Mouse (Mus musculus): ENCODE measurements around the gene Wbp1l.

Wbp1l gene

GRCm38 (mm10) chr19:46599375-46600256 is 732 bp downstream of the Wbp1l start:
- no peak for DNase-seq (ENCODE audit: low spot score)

DNA sequence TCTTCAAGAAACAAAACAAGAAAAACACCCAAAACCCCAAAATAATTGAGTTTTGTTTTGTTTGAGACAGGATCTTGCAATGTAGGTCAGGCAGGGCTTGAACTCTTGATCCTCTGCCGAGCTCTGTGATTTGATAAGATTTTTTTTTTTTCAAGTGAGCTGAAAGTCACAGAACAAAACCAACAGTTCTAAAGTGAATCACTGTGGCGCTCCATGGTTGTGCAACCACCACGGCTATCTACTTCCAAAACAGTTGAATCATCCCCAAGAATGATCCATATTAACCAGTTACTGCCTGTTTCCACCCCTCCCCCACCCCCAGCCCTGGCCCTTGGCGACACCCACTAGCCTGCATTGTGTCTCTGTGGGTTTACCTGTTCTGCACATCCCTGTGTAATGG is 1.5 kb downstream of the Wbp1l start:
- DNase-seq (ENCODE audit: low spot score): no peak

DNA sequence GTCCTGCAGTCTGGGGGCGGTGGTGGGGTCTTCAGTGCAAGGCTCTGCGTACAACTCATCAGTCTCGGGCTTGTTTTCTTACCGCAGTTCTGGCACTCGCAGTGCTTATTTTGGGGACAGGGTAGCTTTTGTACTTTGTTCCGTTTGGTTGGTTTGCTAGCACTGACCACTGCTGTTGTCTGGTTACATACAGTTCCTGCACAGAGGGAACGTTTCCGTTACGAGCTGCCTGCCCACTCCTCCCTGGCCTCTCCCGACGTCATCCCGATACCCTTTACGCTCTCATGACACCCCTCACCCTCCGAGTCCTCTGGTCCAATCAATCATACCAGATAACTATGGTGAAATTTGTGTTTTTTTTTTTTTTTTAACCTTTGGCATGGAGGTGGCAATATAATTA is 2.6 kb downstream of the Wbp1l start:
- DNase-seq (ENCODE audit: low spot score): no peak

- no peak for DNase-seq (ENCODE audit: low spot score)
These were observed 3.5 kb downstream of the Wbp1l start for GRCm38 (mm10) chr19:46602406-46602805.

GRCm38 (mm10) chr19:46606718-46607117 is 7.8 kb downstream of the Wbp1l start:
- DNase-seq (ENCODE audit: low spot score): no peak

- no peak for DNase-seq (ENCODE audit: low spot score)
These were observed 8.5 kb downstream of the Wbp1l start for GRCm38 (mm10) chr19:46607424-46607823.

DNA sequence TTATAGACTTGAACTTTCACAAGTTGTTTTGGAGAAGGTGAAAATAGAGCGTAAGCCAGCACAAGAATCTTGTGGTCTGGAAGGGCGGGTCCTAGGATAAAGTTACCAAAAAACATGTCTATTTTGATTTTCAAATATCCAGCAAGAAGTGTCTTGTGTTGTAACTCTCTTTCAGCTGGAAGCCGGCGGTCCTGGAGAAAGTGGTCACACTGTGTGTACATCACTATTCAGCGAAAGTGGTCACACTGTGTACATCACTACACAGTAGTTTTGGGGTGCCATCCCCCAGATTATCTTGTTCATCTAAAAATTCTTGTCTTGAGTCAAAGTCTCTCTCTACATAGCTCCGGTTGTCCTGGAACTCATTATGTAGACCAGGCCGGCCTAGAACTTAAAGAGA is 9.3 kb downstream of the Wbp1l start:
- DNase-seq (ENCODE audit: low spot score): no peak

- DNase-seq (ENCODE audit: low spot score): no peak
These were observed 17.5 kb downstream of the Wbp1l start for GRCm38 (mm10) chr19:46616378-46616777.

GRCm38 (mm10) chr19:46617361-46617760 is 18.5 kb downstream of the Wbp1l start:
- no peak for DNase-seq (ENCODE audit: low spot score)

GRCm38 (mm10) chr19:46618322-46618721 is 19.4 kb downstream of the Wbp1l start:
- DNase-seq (ENCODE audit: low spot score): no peak

GRCm38 (mm10) chr19:46619001-46619400 is 20.1 kb downstream of the Wbp1l start:
- DNase-seq (ENCODE audit: low spot score): no peak

GRCm38 (mm10) chr19:46619518-46619917 is 20.6 kb downstream of the Wbp1l start:
- DNase-seq (ENCODE audit: low spot score): no peak

DNA sequence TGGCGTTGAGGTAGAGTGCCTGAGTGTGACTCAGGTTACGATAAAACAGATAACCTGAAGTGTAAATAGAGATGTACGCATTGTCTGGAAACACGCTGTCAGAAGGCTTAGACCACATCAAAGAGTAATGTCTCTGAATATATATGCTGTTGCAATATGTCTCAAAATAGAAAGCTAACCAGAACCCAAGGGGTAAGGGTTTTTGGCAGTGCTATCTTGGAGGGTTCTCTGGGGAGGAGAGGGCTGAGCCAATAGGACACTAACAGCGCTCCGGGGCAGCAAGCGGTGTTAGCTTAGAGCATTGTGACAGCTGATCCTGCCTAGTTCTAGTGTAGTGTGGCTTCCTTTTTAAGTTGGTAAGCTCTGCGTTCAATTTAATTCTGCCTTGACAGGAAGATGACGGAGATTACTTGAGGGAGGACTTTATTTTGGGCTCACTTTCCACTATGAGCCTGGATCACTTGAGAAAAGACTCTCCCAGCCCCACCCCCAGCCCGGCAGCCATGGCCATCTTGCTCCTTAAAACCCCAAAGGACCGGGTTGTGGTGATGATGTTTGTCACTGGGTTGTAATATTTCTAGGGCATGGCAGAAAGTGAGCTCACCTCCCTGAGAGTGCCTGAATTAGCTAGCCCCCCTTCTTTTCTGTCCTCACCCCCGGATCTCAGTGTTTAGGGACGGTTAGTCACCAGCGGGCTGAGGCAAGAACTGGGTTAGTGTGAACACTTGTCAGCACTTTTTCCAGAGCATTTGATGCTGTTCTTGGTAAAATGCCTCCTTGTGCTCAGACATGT is 21.3 kb downstream of the Wbp1l start:
- DNase-seq (ENCODE audit: low spot score): no peak

- no peak for DNase-seq (ENCODE audit: low spot score)
These were observed 22.6 kb downstream of the Wbp1l start for GRCm38 (mm10) chr19:46621236-46622183.

DNA sequence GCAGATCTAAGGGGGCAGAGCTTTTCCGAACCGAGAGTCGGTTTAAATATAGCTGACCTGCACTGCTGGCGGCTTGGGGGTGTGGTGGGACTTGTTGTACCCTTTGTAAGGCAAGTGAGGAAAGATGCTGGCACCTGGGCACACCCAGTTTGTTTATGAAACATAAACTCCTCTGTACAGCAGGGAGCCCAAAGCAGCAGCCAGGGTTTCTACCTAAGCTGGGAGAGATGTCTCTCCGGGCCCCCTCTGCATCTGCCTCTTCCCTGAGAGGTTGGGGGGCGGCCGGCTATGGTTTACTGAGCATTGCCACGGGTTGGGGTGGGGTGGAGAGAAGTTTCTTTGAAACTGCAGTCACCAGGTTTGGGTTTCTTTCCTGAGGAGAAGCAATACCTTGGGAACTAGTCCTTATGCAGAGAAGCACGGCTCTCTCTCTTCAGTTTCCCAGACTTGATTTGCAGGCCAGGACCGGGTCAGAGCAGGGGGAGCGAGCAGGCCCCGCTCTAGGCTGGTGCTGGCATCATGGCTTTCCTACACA is 23.8 kb downstream of the Wbp1l start:
- DNase-seq (ENCODE audit: low spot score): no peak

DNA sequence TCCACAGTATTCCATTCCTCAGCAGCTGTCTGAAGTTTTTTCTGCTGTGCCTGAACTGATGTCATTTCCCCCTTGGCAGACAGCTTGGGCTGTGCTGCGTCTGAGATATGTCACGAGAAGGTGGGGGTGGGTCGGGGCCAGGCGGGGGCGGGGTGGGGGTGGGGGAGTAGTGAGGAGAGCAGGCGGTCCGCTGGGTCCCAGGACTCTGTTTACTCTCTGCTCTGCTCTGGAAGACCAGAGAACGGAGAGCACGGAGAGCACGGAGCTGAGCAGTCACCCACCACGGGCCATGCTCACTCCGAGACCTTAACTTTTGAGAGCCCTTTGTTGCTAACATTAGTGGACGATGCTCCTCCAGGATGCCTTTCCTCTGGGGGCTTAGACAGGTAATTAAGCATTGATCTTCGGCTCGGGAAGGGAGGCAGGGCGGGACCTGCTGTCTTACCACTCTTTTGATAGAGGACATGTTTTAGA is 24.3 kb downstream of the Wbp1l start:
- no peak for DNase-seq (ENCODE audit: low spot score)

DNA sequence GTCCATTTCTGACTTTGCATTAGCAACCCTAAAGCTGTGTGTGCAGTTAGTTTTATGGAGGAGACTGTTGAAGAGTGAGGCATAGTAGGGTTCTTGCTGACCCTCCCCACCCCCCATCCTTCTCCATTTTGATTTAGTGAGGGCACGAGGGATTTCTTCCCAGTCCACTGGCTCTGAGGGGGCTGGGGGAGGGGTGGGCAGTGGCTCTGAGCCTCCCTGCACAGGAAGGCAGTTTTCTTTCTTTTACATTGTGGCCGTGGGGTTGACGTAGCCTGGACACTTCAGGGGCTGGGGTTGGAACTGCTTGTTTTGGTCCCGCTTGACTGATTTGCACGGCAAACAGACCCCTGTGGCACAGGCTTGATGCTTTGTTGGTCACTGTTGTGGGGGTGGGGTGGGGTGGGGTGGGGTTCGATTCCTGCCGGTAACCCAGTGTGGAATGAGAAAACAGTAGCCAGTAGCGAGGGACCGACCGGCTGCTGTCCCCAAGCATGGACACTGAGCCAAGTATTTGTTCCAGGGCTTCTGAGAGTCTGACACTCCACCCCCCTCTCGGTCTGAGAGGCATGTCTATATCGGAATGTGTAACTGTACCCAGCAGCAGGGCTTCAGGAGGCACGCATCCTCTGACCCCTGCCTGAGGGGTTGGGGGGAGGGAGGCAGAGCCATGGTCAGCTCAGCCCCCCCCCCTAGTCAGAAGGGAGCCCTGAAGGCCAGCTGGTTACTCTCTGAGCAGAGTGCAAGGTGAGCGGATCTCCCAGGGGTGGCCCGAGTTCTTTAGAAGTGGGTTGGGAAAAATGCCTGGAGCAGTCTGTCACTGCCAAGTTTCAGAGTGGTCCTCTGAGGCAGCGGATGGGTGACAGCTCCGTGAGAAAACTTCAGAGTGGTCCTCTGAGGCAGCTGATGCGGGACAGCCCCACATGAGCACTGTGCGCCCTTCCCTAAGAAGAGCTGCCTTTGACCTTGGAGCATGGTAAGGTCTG is 25.2 kb downstream of the Wbp1l start:
- DNase-seq (ENCODE audit: low spot score): no peak

DNA sequence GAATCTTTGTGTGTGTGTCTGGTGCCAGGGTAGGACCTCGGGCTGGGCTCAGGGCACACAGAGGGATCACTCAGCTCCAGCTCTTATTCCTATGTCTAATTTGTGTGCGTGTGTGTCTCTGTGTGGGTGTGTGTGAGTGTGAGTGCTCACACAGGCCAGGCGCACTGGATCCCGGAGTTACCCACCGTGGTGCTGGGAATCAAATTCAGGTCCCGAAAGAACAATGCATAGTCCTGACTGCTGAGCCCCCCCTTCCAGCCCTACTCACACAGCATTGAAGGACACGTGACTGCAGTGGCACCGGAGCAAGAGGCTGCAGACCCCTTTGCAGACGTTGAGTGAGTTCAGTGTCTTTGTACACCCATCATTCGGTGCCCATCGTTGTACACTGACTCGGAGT is 26.1 kb downstream of the Wbp1l start:
- DNase-seq (ENCODE audit: low spot score): no peak

- no peak for DNase-seq (ENCODE audit: low spot score)
These were observed 26.6 kb downstream of the Wbp1l start for GRCm38 (mm10) chr19:46625519-46625918.

DNA sequence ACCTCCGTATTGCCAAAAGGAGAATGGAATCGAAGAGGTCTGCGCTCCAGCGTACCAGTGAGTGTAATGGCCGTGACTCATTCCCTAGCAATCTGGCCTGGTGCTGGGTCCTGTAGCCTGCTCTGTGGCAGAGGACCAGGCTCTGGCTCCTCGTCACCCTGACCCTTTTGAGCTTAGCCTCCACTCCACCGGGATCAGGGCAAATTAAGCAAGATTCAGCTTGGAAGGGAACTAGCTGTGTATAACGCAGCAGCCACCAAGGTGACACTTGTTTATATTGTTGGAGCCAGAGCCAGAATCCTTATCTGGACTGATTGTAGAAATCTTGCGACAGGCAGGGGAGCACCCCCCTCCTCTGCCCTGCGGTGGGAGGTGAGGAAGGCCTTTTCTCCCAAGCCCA is 29.5 kb downstream of the Wbp1l start:
- DNase-seq (ENCODE audit: low spot score): no peak
